Mouse (Mus musculus) heart, adult 8-10 months (tissue): ENCODE measurements at regions not wholly inside any gene's neighbourhood (a gene's known extent, or its start where the extent isn't known, plus 50 kb on each side); places are given as distances from the start of the nearest gene placed in this dataset.

Experiments used
- DNase-seq: peaks from one replicate; pipeline ENCODE4 v3.0.0; 2022; ENCODE audit warnings: low spot score

DNA sequence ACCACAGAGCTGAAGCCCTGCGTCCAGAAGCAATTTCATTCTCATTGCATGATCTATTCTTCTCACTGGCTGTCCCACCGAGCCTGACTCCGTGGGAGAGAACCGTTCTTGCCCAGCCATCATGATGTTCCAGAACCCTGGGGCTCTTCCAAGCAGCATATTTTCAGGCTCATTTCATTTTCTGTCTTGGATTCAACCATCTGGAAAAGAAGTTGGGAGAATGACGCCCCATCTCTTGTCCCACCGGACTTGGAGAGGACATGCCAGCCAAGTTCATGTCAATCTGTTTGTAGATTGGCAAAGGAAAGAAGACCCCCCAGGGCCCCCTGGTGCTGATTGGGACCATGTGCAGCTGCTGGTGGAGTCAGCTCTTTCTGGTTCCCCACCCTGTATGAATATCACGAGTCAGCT is 1400.5 kb upstream of the Lrrc6 start:
- DNase-seq: peak; percentile 62

DNA sequence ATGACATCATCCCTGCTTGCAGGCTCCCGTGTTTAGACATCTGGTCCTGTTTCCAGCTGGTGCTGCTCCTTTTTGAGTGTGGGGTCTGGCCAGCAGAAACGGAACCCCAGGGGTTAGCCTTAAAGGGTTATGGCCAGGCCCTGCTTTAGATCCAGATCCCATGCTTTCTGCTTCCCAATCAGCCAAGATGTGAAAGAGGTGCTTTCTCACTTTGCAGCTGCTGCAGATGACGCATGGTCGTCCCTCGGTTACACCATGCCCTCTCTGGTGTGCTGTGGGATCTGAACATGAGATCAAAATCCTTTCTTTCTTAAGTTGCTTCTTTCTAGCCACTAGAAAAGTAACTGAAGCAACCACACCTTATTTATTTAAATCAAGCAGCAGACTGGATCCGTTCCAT is 1399.1 kb upstream of the Lrrc6 start:
- no peak for DNase-seq

DNA sequence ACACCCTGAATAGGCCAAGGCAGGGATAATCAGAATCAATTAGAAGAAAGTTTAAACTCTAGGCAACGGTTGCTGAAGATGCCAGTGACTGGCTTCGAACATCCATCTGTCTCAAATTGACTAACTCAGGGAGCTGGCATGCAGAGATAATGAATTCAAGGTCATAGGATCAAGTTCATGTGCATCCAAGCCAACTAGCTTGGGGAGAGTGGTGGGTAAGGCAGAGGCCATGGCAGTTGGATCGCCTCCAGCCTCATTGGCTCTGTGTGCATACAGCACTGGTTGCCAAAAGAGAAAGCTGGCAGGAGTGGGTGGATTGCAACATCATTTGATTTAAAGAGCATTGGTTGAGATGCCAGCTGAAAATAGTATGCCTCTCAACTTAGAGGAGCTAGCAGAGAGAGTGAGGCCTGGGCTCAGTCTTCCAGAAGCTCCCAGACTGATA is 1398.3 kb upstream of the Lrrc6 start:
- DNase-seq: peak; percentile 47

DNA sequence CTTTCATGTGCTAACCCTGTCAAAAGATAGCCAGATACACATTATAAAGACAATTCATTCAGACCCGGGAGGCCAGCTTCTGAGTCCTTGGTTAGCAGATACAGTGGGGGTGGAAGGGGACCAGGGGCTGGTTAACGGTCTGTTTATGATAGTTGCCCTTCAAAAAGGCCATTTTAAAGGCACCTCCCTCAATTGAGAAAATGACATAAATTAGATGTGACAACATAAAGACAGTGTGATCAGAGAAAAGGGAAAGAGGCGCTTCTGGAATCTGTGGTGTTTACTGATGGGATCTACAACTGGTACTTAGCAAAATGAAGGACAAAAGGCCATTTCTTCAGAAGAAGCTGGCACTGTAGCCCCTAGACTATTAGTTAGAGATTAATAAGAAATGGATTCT is 1391.4 kb upstream of the Lrrc6 start:
- DNase-seq: no peak

DNA sequence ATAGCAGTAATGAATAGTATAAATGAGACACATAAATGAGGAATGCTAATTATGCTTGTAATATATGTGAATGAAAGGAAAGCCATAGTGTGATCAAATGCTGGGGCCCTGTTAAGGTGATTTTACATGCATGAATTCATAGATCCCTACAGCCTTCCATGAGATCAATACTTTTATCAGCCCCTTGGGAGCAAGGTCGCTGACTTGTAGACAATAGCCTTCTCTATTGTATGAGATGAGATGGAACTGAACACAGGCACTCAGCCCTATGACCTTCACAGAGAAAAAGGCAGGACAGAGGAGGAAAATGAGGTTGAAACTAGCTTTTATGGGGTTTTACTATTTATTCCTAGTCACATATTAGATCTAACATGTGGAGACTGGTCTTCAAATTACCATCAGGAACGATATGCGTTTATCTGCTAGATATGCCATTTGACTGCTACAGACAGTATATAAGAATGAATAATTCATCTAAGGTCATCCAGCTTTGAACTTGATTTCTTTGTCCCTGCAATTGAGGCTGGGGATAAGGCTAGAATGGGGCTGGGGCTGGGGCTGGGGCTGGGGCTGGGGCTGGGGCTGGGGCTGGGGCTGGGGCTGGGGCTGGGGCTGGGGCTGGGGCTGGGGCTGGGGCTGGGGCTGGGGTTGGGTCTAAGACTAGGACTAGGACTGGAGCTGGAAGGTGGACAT is 1390.0 kb upstream of the Lrrc6 start:
- no peak for DNase-seq

DNA sequence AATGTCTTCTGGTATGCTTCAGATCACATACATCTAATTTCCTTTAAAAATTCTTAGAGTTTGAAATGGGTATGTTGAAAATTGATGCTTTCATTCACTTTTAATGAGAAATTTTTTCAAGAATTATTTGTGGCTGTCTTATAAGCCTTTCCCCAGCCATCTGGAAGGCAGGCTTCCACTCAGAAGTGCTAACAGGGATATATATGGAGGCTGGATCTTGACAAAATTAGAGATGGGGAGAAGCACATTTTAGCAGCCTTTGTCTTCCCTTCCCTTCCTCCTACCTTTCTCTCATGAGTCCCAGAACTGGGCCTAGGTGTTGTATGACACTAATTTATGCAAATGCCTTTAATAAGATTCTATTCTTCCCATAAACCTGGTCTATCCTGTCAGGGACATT is 1387.8 kb upstream of the Lrrc6 start:
- DNase-seq: no peak

DNA sequence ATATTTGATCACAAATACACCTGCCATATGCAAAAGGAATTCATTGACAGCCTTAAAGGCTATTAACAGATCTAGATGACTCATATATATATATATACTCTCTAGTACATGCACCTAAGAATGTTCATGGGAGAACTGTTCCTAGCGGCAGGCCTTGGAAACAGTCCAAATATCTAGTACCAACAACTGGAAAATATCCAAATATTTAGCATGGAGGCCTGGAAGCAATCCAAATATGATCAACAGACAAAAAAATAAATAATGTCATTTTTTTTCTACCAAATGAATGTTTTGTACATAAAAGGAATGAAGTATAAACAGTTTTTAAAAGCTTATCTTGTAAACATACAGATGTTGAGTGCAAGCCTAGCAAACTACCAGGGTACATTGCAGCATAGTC is 1354.6 kb upstream of the Lrrc6 start:
- no peak for DNase-seq

DNA sequence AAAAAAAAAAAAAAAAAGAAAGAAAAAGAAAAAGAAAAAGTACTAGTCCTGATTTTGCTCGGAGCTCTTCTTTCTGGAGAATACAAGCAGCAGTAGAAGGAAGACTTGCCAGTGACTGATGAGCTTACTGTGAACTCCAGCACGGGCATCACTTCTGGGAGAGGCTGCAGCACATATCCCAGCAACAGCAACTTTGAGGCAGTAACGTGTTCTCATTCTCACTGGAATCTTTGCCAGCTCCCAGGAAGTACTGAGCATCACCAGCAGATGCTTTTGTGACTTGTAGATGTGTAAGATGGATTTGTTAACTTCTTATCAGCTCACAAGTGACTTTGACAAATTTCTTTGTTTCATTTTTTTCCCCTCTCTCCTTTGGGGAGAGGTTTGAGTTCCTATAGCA is 1349.4 kb upstream of the Lrrc6 start:
- no peak for DNase-seq

DNA sequence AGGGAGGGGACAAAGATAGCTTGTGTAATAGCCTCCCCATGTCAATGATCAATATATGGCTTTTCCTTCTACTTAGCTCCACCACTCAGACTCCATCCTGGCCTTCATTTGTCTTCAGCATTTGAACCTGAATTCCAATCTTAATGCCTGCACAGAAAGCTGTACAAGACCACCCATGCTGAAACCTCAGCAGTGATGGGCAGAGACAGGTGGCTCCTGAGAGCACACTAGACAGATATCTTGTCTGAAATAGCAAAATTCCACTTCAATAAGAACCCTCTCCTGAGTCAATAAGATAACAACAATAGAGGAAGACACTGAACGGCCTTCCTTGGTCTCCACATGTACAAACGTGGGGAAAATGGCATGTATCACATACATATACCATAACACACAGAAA is 1345.0 kb upstream of the Lrrc6 start:
- DNase-seq: no peak

DNA sequence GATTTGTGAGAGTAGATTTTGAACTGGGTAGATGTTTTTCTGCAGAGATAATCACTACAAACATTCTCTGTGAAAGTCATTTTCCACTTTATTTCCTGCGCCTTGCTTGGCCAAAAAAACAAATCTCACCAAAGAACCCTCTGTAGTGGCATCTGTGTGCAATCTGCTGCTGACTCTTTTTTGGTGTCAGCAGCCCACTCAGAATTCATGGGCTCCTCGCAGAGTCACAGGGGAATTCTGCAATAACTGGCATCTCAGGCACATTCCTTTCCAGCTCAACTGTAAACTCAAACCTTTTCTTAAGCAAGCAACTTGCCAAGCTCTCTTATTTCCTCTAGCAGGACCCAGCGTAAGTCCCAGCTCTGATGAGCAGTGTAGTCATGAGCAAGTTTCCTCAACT is 1340.0 kb upstream of the Lrrc6 start:
- no peak for DNase-seq

DNA sequence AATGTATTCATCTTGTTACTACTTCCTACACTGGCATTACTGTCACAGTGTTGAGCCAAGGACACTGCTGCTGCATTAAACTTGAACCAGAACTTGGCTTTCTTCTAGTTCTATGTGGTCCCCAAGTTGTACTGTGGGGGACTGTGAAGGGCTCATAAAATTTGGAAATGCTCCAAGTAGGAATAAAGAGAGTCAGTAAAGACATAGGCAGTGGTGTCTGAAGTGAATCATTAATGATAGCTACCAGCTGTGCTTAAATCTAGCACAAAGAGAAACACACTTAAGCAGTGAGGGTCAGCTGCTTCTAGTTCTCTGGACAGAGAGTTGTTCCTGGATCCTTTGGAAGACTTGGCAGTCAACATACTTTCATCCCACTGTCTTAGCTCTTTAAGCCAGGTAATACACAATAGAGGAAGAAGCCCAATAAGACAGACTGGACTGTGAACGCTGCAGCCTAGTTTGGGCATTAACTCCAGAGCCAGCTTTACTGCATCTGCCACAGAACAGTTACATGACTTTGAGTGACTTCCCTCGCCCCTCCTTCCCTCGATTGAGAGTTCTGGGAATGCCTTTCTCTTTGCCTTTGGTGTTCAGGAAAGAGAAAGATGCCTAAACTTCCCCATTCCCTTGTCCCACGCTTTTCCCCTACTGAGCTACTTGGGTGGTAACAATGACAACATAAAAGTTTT is 1325.2 kb upstream of the Lrrc6 start:
- no peak for DNase-seq

DNA sequence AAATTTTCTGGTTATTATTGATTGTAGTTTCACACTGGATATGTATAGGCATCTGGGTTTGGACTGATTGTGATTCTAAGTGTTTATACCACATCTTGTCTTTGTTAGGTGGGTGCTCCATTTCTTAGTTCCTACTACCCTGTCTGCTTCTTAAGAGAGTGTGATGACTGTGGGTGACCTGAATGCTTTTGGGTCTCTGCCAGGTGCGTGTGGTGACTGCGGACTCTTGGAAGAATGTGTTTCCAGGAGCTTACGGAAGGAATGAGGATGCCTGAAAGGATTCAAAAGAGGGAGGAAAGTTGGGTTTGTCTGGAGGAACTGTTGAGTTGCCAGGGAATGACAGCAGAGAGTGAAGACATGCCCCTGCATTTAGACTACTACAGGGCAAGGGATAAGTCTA is 1322.5 kb upstream of the Lrrc6 start:
- DNase-seq: no peak

DNA sequence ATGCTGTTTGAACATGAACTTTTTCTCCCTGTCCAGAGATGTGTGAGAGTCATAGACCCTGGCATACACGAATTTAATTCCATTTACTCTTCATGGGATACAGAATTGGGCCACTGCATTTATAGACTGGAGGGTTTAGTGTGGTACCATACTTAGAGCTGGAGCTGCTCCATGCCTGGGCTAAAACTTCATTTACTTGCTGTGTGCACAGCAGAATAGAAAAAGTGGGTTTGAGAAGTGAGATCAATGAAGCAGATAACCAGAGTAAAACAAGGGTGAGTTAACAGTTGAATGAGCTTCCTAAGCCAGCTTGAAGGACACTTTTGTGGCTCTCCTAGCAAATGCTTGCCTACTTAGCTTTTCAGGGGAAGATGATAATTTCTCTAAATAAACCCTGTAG is 1299.2 kb upstream of the Lrrc6 start:
- DNase-seq: no peak

DNA sequence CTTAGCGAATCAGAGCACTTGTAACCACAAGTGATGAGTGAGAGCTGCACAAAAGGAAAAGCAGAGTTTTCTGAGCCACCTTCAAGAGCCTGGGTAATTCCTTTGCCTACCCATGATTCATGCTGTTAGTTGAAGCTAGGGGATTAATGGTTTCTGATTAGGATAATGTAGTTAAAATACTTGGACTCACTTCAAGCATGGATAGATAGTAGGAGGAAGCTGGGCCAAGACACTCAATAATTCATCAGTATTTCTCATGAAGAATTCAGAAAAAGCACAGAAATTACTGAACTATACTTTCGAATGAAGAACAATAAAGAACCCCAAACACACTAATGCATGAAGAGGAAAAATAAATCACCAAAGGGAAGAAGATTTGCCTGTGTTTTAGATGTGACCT is 1294.9 kb upstream of the Lrrc6 start:
- no peak for DNase-seq

DNA sequence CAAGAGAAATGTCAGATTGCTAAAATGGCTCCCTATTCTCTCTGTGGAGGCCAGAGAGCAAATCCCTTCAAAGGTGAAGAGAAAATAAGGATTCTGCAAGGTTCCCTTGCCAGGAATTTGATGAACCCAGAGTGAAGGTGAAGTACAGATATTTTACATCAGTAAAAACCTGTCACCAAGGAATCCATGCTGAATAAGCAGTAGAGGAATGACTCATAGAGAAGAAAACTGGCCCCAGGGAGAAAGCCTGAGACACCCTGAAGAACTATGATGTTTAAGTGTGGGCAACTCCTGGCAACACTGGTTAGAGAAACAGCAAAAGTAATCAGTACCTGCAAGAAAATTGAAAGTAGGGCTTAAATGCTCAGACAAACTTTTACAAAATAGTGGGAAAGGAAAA is 1292.1 kb upstream of the Lrrc6 start:
- DNase-seq: no peak

DNA sequence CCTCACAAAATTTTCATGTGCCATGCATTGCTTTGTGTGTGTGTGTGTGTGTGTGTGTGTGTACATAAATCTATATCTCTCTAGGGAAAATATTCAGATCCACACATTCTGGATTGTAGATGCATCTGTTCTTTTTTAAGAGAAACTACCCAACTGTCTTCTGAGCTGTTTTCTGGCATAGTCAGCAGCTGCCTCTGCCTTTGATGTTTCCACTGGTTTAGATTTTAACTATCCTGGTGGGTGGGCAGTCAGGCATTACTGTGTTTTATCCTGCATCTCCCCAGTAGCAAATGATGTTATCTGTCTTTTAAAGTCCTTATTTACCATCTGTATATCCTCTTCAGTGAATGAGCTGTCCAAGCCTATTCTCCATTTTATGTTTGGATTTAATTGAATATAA is 1287.9 kb upstream of the Lrrc6 start:
- DNase-seq: no peak

DNA sequence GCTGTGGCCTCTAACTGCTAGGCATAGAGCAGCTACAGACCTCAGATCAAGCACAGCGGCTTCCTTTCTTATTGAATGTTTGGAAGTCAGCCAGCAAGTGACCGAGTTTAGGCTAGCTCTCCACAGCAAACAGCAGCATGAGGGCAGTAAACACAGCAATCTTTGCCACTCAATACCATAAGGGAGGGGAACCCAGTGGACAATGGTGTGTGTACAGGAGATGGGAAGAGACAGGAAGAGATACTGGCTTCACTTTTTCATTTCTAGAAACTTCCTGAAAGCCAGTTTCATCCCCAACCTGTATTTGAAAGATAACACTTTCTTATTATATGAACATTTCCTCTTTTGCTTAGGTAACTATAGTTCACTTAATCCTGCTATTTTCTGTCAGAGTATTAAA is 1284.9 kb upstream of the Lrrc6 start:
- no peak for DNase-seq

DNA sequence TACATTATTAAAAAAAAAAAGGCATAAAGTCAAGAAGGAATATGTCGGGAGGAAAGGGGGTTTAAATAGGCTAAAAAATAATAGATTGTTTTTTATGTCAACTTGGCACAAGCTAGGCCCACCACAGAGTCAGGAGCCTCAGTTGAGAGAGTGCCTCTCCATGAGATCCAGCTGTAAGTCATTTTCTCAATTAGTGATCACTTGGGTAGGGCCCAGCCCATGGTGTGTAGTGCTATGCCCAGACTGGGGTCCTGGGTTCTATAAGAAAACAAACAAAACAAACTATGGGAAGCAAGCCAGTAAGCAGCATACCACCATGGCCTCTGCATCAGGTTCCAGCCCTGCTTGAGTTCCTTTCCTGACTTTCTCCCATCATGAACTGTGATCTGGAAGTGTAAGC is 1283.0 kb upstream of the Lrrc6 start:
- no peak for DNase-seq

DNA sequence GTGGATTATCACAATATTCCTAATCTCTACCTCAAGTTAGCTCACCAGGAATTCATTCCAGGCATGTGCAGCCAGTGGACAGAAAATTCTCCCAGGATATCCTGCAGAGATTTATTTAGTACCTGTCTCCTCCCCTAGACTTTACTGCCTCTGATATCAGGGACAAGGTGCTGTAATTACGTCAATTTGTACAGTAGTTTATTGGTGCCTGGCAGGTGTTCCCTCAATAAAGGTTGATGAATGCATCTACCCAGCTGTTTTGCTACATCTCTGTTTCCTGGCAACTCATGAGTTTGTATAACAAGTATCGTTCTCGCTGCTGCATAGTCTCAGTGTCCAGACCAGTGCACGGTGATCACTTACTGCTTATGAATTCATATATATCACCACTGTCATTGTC is 1281.8 kb upstream of the Lrrc6 start:
- no peak for DNase-seq

DNA sequence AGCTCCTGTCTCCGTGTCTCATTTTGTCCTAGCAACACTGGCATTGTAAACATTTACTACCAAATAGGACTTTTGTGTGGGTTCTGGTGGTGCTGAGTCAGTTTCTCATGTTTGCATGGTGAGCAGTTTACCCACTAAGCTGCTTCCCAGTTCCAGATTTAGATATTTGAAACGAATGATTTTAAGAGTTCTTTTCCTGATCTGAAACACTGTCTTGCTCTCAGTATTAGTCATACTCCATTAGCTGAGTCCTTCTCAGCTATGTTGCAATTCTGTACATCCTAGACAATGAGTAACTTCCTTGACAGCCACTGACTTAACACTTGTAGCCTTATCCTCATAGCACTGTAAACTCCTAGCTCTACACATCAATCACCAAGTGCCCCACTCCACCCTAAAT is 1280.1 kb upstream of the Lrrc6 start:
- peak; percentile 24 for DNase-seq

DNA sequence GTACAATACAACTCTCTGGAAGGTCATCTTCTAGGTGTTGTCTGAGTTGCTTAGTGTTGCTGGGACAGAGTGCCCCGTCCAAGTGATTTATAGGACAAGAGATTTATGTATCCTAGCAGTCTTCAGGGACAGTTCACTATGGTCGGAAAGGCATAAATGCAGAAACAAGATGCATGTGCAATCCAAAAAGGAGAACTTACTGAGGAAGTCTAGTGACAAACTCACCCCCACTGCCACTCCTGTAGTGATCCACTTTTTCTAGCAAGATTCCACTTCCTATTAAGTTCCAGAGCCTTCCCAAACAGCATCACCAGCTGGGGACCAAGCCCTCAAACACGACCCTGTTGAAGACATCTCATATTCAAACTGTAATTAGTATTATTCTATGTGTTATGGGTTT is 1266.9 kb upstream of the Lrrc6 start:
- DNase-seq: no peak

DNA sequence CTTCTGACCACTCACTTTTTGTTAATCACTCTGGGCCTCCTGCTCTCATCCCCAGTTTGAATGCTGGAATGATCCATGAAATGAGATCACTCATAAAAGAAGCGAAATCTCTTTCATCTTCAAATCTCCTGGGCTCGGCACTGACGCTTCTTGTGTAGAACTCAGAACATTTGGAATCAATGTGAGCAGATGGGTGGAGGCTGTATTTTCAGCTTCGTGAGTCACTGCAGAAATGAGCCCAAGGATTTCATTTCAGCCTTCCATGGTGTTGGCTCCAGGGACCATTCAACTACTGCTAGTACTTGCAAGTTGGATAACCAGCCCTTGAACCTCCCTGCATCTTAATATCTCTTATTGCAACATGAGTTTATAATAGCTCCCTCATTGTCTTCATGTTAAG is 1258.5 kb upstream of the Lrrc6 start:
- peak; percentile 26 for DNase-seq

DNA sequence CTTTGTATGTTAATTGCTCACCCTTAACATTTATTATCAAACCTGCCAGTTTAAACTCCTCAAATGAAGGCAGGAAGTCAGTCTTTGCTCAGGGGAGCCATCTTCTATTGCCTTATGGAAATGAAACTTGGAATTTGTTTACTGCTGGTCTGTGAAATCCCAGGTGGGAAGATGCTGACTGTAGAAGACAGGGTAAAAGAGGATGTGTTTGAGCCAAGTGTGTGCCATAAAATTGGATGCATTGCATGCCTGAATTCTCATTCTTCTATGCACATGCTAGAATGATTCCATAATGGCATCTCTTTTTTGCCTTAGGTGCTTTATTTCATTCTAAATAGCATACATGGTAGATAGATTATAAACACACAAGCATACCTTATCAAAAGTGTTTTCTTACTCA is 1249.9 kb upstream of the Lrrc6 start:
- no peak for DNase-seq

DNA sequence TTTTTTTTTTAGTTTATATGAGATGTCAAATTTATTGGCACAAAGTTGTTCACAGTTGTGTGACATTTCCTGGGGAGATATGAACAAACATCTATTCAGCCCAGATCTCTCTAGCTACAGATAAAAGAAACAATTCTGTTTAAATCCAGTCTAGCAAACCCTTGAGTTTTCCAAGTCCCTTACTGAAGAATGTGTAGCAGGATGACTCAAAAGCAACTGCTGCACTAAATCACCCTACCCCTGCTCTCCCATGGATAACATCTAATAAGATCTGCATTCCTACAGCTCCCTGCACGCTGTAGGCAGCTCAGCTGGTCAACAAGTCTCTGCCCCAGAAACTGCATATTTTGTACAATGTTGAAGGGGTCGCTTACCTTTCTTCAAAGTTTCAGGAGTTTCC is 1242.6 kb upstream of the Lrrc6 start:
- no peak for DNase-seq
